Mouse (Mus musculus) yolk sac, embryonic 10.5 days (tissue): ENCODE measurements around the gene Elp4.

ENCODE experiments used
- DNase-seq: peaks from one replicate; pipeline ENCODE4 v3.0.0-alpha.2; 2017; ENCODE audit warnings: low spot score

The Elp4 gene

DNA sequence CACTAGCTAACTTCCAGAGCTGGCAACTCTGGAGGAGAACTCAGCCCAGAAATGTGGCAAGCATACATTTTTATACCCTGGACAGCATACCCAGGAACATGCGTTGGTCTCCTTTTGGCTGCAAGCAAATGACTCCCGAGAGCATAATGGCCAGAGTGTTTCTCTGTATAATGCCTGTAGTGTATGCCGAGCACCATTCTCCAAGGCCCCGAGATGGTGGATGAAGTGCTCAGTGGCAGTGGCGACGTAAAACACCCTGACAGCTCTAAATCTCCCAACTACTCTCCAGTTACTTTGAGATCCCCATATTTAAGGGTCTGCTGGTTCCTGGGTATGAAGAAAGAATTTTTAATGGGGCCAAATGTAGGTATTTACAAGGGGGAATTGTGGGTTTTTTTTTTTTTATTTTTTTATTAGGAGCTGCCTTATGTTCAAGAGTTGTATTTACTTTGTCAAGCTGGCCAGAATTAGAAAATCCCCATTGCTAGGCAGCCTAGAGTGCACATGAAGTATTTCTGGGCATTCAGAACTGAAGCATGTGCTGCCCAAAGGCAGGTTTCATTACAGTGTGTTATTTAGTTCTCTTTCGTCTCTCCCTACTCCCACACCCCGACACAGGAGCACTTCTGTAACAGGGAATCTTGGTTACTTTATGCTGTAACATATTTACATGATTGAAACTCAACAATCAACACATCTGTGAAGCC, 188.8 kb downstream of the Elp4 start:
- no peak for DNase-seq

DNA sequence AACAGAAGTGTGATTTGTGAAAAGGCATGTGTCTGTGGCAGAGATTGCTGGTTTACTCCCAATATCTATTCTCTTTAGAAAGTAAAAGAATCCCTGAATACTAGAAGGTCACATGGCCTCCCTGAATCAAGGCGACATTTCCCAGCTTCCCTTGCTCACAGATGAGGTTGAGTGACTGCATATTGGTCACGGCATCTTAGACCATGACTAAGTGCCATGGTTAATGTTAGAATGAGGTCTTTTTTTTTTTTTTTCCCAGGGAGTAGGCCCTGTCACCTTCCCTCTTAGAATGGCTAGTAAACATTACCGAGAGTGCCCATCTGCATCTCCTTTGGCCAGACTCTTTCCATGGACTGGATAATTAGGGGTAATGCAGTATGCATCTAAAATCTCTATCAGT, 193.9 kb downstream of the Elp4 start:
- no peak for DNase-seq

DNA sequence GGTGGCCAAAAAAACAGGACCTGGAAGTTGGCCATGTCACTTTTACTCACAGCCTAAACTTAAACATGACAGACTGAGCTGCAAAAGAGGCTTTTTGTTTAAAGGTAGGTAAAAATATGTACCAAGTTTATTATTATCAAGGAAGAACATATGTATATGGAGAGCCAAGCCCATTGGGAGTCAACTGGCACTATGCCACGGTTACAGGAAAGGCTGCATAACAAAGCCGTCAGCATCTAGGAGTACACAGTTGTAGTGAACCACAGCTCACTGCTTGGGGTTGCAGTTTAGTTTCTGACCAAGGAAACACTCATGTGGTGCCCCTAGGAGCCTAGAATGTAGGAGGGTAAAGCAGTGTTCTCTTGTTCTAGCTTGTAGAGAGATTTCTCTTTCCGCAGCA, 195.2 kb downstream of the Elp4 start:
- DNase-seq = no peak

DNA sequence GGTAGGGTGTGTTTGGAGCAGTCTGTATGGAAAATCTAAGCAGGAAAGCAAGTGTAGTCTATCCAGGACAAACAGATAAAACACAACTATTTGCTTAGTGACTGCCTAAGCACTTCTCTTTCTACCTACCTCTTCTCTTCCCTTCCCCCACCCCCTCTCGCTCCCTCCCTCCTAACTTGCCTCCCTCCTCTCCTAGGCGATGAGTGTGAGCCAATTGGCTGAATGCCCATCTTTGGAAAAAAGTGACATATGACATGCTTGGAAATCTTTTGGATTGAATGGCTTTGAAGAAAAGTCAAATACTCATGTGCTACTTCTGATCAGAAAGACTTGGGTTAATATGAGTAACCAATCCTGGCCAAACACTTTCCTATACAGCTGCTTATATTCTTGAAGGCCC, 199.0 kb downstream of the Elp4 start:
- DNase-seq = no peak

DNA sequence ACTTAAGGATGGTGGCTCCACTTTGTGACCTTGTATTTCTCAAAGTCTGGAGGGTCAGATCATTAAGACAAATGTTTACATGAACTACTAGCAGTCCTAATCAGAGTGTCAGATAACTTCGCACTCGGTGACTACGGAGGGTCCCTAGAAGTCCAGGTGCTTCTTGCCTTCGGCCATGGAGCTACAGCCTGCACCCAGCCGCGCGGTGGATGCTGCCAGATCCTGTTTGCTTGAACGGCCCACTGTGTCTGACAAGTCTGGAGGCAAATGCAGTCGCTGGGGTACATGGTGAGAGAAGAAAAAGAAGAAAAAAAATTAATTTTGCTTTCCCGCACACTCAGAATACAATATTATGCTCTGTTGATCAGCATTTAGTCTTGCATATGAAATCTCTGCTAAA, 201.8 kb downstream of the Elp4 start:
- DNase-seq = no peak

DNA sequence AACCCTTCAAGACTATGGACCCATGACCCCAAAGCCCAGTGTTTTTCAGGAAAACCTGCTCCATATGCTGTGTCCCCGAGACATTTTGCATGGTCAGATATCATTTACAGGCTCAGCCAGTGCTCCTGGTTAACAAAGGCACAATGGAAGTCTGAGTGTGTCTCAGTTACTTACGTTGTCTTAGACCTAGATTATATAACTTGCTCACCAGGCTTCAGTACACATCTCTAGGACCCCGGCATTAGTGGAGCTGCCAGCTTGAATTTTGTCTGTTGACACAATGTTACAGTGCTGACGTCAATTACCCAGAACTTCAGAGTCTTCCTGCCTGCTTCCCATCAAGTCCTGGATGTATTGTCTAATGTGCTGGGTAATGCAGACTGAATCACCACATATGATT, 202.6 kb downstream of the Elp4 start:
- DNase-seq = no peak

DNA sequence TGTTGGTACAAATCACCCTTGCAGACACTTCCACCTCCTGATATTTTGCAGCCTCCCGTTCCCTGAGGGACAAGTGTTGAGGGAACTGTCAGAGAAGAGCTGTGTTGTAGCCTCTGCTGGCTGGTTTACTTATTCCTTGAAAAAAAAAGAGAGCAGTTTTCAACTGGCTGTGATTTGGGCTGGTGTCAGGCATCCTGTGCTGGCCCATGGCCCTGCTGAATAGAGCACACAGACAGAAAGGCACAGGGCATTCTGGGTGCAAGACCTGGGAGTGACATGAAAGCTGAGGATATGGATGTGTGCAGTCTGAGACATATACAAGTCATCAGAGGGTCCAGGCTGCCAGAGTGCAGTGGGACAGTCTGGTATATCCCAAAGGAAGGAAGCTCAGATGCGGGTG, 205.7 kb downstream of the Elp4 start:
- no peak for DNase-seq

DNA sequence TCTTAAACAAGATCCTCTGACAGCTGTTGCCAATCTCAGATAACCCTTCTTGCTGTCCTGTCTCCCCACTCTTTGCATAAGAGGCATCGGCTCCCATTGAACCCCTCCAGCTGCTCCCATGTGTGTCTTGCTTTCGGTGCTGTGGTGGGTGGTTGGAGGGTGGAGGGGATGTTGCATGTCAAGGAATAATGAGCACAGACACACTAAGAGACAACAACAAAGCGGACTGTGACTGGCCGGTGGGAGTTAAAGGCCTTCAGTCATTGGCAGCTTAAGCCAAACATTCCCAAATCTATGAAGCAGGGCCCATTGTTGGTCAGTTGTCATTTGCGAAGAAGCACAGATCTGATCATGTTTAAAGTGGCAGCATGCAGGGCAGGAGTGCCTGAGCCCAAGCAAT, 206.6 kb downstream of the Elp4 start:
- DNase-seq = no peak

DNA sequence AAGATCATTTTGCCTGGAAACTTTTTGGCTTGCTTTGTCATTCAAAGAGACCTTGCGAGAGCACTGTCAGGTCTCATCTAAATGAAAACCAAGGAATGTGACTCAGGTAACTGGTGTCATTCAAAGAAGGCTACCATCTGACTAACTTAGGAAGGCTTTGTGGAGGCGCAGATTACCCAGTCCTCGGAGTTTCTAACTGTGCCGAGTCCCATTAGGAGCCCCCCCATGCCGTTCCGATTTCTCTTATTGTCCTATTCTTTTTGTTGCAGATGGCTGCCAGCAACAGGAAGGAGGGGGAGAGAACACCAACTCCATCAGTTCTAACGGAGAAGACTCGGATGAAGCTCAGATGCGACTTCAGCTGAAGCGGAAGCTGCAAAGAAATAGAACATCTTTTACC, 213.1 kb downstream of the Elp4 start:
- DNase-seq = no peak

DNA sequence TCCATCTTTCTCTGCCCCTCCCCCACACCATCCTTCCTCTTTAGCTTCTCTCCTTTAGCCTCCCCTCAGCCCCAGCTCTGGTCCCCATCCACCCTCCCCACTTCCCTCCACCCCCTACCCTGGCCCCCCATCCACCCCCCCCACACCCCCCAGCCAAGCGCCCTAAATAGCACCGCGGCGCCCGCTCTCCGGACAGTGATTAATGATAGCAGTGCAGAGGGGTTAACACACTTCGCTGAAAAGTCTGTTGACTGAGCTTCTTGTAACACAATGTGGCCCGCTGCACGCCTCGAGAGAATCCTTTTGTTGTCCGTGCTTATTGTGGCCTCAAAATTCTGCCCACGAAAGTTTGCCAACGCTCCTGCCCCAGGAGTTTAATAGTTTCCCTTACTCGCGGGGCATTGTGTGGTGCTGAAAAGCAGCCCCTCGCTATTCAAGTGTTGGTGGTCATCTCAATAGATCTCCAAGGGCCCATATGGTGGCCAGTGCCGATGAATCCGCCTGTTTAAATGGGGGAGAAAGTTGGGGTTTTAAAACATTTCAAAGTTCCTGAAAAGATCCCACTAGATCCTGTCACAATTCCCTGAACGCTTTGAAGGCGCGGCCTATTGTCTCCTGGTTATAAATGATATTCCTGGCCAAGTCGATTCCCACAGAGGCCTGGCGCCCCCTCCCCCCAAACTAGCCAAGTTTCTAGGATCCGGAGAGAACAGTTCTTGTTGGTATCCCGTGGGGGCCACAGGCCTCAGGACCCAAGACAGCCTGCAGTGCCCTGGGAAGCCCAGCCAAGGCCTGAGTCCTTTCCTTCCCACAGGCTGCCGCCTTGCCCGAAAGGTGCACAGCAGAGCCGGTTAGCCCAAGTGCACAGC, 214.4 kb downstream of the Elp4 start:
- no peak for DNase-seq

DNA sequence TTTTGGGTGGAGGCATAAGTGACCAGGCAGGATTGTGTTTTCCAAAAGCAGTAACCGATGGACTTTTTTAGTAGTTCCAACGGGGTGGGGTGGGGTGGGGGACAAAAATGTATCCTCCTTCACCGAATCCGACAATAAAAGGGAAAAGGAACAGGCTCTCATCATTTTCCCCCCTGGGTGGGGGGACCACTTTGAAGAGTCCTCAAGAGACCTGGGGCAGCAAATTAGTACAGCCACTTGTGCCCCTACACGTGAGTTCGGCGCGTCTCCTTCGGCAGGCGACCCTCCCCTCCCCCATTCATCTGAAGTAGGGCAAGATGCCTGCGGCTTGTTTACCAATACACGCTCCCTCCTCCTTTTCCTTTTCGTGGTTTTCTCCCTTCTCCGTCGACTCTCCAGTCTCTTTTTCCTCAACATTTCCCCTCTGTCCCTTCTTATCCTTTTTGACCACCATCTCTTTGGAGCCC, 215.0 kb downstream of the Elp4 start:
- DNase-seq = no peak

DNA sequence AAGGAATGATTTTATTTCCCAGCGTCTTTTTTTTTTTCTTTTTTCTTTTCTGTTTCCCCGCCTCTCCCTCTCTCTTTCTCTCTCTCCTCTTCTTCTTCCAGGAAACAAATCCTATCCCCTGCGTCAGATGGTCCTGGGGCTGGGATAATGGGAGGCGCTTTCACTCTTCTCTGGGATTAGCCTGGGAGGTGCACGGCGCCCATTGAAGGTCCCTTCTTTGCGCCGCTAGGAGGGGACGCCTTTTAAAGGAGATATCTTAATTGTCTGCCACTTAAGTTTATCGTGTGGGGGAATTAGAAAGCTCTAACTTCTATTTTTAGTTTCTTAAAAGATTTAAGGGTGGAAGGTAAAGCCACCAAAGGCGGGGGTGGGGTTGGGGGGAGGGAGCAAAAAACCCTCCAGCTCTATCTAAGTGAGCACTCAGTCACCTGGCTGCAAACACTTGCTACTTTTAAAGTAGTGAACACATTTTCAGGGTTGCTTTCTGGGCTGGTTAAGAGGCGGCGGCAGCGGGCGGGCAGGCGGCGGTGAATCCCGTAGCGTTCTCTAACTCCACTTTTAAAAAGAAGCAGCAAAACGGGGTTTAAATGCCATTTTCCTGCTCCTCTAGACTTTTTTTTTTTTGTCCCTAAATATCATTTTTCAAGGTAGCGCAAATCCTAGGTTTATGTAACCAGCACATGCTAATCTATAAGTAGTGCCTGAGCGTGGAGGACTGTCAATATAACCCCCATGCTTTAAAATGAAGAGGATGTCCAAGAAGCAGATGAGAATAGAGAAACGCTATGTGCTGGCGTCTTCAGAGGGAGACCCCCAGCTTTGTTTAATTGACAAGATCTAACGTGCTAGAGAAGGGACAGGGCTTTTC, 215.7 kb downstream of the Elp4 start:
- no peak for DNase-seq

DNA sequence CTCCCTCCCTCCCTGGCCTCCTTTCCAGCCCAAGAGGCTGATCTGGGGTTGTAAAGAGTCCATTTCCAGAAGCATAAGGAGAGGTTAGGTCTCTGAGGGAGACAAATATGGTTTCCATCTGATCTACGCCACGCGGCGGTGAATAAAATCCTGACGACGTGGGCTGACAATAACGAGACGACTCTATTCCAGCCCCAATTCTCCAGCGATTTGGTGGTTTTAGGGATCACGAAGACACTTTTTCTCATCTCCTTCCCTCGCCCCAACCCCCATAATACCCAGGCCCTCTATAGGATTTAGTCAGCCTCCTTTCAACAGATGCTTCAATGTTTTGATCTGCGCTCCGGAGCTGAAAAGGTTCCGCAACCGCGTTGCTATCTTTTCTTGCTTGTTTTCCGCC, 216.4 kb downstream of the Elp4 start:
- DNase-seq = no peak

DNA sequence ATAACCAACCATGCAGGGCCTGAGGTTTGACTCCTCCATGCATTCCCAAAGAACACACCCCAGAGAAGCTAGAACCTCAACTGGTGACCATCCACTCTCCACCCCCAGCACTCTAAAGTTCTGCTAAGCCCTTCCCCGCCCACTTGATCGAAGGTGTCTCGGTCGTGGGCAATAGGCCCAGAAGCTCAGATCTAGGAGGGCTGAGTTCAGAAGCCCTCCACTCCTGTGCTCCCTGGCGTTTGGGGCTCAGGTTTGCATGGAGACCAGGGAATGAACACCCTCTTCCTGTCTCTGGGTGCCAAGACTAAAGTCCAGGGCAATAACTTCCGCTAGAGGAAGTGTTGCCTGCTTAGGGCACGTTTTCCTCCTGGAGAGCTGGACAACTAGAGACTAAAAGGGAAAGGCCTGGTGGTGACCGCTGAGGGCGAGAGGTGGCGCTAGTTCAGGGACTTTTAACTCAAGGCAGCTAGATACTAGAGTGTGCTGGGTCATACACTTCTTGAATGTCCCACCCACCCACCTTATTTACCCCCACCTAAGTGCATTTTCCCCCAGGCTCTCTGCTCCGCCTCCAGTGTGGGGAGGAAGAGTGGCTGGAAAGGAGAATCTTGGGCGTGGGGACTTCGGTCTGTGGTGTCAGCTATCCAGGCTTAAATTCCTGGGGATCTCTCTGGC, 216.9 kb downstream of the Elp4 start:
- DNase-seq = no peak

DNA sequence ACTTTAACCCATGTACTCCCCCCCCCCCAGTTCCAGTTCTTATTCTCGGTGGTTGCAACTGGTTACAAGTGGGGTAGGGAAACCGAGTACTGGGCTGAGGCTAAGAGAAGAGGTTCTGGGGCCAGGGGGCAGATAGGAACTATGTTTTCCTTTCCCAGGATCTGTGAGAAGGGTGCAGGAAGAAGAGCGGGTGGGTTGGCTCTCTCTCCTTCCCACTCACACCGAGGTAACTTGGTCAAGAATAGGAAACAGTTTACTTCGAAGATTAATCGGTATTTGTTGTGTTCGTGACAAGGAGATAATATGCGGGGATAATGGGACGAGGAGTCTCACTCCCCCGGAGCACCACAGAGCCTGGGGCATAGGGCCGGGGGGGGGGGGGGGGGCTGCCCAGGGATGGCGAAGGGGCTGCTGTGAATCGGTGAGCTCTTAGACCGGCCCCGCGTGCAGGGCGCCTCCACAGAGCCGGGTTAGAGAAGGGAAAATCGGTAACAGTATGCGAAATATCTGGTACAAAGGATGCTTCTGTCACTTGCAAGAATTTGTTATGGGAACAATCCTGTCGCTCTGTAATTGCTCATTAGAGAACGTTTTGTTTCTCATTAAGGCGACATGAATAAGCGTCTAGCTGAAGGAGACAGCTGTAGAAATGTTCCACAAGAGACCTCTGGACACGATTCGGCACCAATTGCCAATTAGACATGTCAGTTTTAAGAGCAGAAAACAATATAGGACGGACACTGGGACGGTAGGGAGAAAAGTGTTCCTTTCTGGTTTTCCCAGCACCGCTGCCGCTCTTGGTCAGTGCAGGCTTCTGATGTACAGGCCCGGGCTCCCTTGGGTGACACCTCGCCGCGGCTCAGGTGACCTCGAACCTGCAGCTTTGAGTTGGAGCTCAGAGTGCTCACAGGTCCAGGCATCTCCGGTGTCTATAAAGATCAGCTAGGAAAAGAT, 217.7 kb downstream of the Elp4 start:
- no peak for DNase-seq

DNA sequence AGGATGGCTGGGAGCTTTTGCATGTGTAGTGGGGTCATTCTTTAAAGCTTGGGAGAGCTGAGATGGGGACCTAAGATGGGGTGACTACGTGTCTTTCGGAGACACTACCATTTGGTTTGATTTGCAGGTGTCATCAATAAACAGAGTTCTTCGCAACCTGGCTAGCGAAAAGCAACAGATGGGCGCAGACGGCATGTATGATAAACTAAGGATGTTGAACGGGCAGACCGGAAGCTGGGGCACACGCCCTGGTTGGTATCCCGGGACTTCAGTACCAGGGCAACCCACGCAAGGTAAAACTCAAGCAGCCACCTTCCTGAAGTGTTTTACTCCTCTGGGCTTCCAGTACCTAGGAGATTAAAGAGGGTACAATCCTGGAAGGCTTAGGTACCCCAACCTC, 218.7 kb downstream of the Elp4 start:
- DNase-seq = no peak

DNA sequence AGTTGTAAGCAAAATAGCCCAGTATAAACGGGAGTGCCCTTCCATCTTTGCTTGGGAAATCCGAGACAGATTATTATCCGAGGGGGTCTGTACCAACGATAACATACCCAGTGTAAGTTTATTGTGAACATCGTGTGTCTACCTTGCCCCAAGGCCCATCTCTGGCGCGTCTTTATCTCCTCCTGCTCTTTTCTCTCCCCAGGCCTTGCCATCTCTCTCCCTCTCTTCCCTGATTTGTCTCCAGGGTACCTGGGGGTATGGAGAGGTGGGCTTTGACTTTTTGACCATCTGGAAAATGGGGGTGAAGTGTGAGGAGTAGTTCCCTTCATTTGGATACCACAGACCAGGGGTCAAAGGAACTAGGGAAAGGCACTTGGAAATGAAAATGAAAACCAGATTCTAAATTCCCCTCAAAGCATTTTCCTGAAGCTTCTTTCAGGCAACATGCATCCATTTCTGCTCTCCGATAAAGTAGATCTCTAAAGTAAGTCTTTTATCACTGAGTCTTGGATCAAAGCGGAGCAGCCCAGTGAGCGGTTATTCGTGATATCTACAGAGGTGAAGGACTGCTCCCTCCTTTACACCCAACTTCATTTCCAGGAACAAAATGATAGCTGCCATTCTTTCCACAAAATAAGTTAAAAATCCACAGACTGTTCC, 219.2 kb downstream of the Elp4 start:
- DNase-seq = no peak

DNA sequence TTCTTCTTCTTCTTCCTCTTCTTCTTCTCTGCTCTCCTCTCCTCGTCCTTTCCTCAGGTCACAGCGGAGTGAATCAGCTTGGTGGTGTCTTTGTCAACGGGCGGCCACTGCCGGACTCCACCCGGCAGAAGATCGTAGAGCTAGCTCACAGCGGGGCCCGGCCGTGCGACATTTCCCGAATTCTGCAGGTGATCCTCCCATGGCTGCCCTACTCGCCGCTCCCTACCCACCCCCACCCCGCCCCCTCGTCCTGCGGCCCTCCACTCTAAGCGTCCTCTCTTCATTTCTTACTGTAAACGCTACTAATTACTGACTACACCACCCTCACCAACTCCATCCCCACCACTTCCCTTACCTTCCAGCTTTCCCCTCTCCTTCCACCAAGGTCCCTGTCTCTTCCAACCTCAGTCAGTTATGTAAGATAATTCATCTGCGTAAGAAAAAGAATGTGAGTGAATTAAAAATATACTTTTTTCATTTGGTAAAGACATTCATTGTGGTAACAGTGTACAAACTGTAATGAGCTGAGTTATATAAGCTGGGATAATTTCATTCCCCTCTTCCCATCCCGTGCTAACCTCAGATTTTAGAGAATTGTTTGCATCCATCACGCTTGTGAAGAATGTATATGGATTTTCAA, 220.5 kb downstream of the Elp4 start:
- DNase-seq = no peak

DNA sequence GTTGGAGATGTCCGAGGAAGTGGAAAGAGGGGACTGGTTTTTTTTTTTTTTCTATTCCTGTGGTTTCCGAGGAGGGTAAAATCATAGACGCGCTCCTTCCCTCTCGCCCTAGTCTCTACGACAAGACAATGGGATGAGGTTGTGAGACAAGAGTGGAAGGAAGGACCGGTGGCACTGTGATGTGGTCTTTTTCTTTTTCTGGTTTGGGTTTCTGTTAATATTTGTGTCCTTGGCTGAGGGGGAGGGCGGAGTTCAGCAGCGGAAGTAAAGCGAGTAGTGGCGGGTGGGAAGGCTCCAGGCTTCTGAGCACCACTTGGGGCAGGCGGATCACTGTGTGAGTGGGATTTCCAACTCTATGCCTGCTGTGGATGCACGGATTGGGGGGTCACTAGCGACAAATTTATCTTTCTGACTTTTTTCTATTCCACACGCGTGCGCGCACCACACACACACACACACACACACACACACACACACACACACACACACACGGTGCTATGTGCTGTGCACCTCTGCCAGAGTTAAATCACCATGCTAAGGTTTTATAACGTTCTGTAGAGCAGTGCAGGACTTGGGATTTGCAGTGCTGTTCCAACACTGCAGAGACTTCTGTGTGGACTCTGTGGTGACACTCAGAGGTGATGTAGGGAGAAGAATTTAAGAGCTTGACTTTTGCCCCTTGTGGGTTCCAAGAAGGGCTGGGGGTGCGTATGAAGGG, 221.6 kb downstream of the Elp4 start:
- no peak for DNase-seq
